Mouse (Mus musculus): ENCODE data around the gene Olfr71. TPM values are rescaled to one million over a fixed set of nuclear protein-coding genes. Genes with fewer than 3 reads are reported as not detected.

Olfr71 gene
- total and polyA plus RNA-seq, 2 experiments from 2014 or later = not detected

- H3K27ac ChIP-seq = no peak overlapping the region
- no peaks in the 10 kb centered on the region for H3K27me3 ChIP-seq (ENCODE audit: insufficient read depth, low read length)
- DNase-seq (ENCODE audit: low spot score) (no peak), ATAC-seq (no peak)
- TF ChIP-seq CTCF (IDR thresholded peaks at IDR 0.05; ENCODE audit: low read depth) = no peak
- no peak overlapping the region for H3K9ac ChIP-seq (replicated peaks; ENCODE audit: low read length)
- H3K4me3 ChIP-seq (ENCODE audit: low read length) = no peak overlapping the region
- no peaks in the 10 kb centered on the region for H3K9me3 ChIP-seq (ENCODE audit: low read length)
- no peak overlapping the region for H3K4me2 ChIP-seq (ENCODE audit: low read depth, low read length)
- H3K36me3 ChIP-seq (ENCODE audit: insufficient read depth, low read length) = no peaks in the 10 kb centered on the region
- WGBS = 55% methylated on average over 6 of the region's 6 CpGs
- H3K4me1 ChIP-seq (ENCODE audit: insufficient read depth, low read length) = no peaks in the 10 kb centered on the region
Observed at GRCm38 (mm10) chr4:43737144-43737543, 27.1 kb upstream of the Olfr71 start.

- H3K9me3 ChIP-seq (ENCODE audit: low read length) = no peaks in the 10 kb centered on the region
- DNase-seq (ENCODE audit: low spot score) (no peak), ATAC-seq (no peak)
- no peaks in the 10 kb centered on the region for H3K4me1 ChIP-seq (ENCODE audit: insufficient read depth, low read length)
- H3K27me3 ChIP-seq (ENCODE audit: insufficient read depth, low read length) = no peaks in the 10 kb centered on the region
- no peak overlapping the region for H3K27ac ChIP-seq
- no peak overlapping the region for H3K4me3 ChIP-seq (ENCODE audit: low read length)
- H3K9ac ChIP-seq (replicated peaks; ENCODE audit: low read length) = no peak overlapping the region
- 77% methylated on average over 5 of the region's 5 CpGs for WGBS
- H3K36me3 ChIP-seq (ENCODE audit: insufficient read depth, low read length) = no peaks in the 10 kb centered on the region
- no peak overlapping the region for H3K4me2 ChIP-seq (ENCODE audit: low read depth, low read length)
- no peak for TF ChIP-seq CTCF (IDR thresholded peaks at IDR 0.05; ENCODE audit: low read depth)
Observed at GRCm38 (mm10) chr4:43733186-43733585, 23.1 kb upstream of the Olfr71 start.

- Histone ChIP-seq H3K27ac (no peak overlapping the region), H3K9me3 (ENCODE audit: low read length) (no peaks in the 10 kb centered on the region), H3K4me1 (ENCODE audit: insufficient read depth, low read length) (no peaks in the 10 kb centered on the region), H3K4me2 (ENCODE audit: low read depth, low read length) (no peak overlapping the region), H3K36me3 (ENCODE audit: insufficient read depth, low read length) (no peaks in the 10 kb centered on the region), H3K27me3 (ENCODE audit: insufficient read depth, low read length) (no peaks in the 10 kb centered on the region), H3K4me3 (ENCODE audit: low read length) (no peak overlapping the region), H3K9ac (replicated peaks; ENCODE audit: low read length) (no peak overlapping the region)
- no peak for DNase-seq (ENCODE audit: low spot score)
- TF ChIP-seq CTCF (IDR thresholded peaks at IDR 0.05; ENCODE audit: low read depth) = no peak
- WGBS = 26% methylated on average over 1 of the region's 1 CpGs
- no peak for ATAC-seq
Observed at GRCm38 (mm10) chr4:43732171-43732570, 22.1 kb upstream of the Olfr71 start.

GRCm38 (mm10) chr4:43730750-43731297 is 20.8 kb upstream of the Olfr71 start:
- 74% methylated on average over 21 of the region's 21 CpGs for WGBS
- DNase-seq (ENCODE audit: low spot score) = no peak

GRCm38 (mm10) chr4:43729794-43730550 is 19.9 kb upstream of the Olfr71 start, which contains the start of gene Spaar:
Gene Spaar, plus strand, starts transcription at chr4:43730034.
- WGBS = 75% methylated on average over 14 of the region's 14 CpGs
- Histone ChIP-seq H3K4me1 (ENCODE audit: insufficient read depth, low read length) (no peaks in the 10 kb centered on the region), H3K9ac (replicated peaks; ENCODE audit: low read length) (no peak within 1 kb of the TSS), H3K27ac (no peak within 1 kb of the TSS), H3K4me3 (ENCODE audit: low read length) (no peak within 1 kb of the TSS), H3K4me2 (ENCODE audit: low read depth, low read length) (no peak within 1 kb of the TSS), H3K9me3 (ENCODE audit: low read length) (no peaks in the 10 kb centered on the region), H3K27me3 (ENCODE audit: insufficient read depth, low read length) (no peaks in the 10 kb centered on the region), H3K36me3 (ENCODE audit: insufficient read depth, low read length) (no peaks in the 10 kb centered on the region)
- ATAC-seq = no peak
- no peak for TF ChIP-seq CTCF (IDR thresholded peaks at IDR 0.05; ENCODE audit: low read depth)
- DNase-seq (ENCODE audit: low spot score) = no peak

More at GRCm38 (mm10) chr4:43730750-43731297, 20.8 kb upstream of the Olfr71 start:
- no peak for ATAC-seq
- Histone ChIP-seq H3K9me3 (ENCODE audit: low read length) (no peaks in the 10 kb centered on the region), H3K4me2 (ENCODE audit: low read depth, low read length) (no peak overlapping the region), H3K4me3 (ENCODE audit: low read length) (no peak overlapping the region), H3K27ac (no peak overlapping the region), H3K36me3 (ENCODE audit: insufficient read depth, low read length) (no peaks in the 10 kb centered on the region), H3K4me1 (ENCODE audit: insufficient read depth, low read length) (no peaks in the 10 kb centered on the region), H3K27me3 (ENCODE audit: insufficient read depth, low read length) (no peaks in the 10 kb centered on the region), H3K9ac (replicated peaks; ENCODE audit: low read length) (no peak overlapping the region)
- TF ChIP-seq CTCF (IDR thresholded peaks at IDR 0.05; ENCODE audit: low read depth) = no peak

- no peak for ATAC-seq
- no peaks in the 10 kb centered on the region for H3K36me3 ChIP-seq (ENCODE audit: insufficient read depth, low read length)
- 84% methylated on average over 3 of the region's 3 CpGs for WGBS
- no peak for TF ChIP-seq CTCF (IDR thresholded peaks at IDR 0.05; ENCODE audit: low read depth)
- no peak overlapping the region for H3K4me2 ChIP-seq (ENCODE audit: low read depth, low read length)
- H3K9ac ChIP-seq (replicated peaks; ENCODE audit: low read length) = no peak overlapping the region
- no peaks in the 10 kb centered on the region for H3K4me1 ChIP-seq (ENCODE audit: insufficient read depth, low read length)
- no peaks in the 10 kb centered on the region for H3K9me3 ChIP-seq (ENCODE audit: low read length)
- no peaks in the 10 kb centered on the region for H3K27me3 ChIP-seq (ENCODE audit: insufficient read depth, low read length)
- no peak for DNase-seq (ENCODE audit: low spot score)
- H3K4me3 ChIP-seq (ENCODE audit: low read length) = no peak overlapping the region
- no peak overlapping the region for H3K27ac ChIP-seq
Observed at GRCm38 (mm10) chr4:43729126-43729525, 19.1 kb upstream of the Olfr71 start.

GRCm38 (mm10) chr4:43728576-43728954 is 18.5 kb upstream of the Olfr71 start:
- no peak overlapping the region for H3K27ac ChIP-seq
- TF ChIP-seq CTCF (IDR thresholded peaks at IDR 0.05; ENCODE audit: low read depth) = no peak
- DNase-seq (ENCODE audit: low spot score) (no peak), ATAC-seq (no peak)
- whole genome bisulfite sequencing = 69% methylated on average over 5 of the region's 5 CpGs
- H3K4me1 ChIP-seq (ENCODE audit: insufficient read depth, low read length) = no peaks in the 10 kb centered on the region
- H3K4me2 ChIP-seq (ENCODE audit: low read depth, low read length) = no peak overlapping the region
- no peaks in the 10 kb centered on the region for H3K27me3 ChIP-seq (ENCODE audit: insufficient read depth, low read length)
- H3K36me3 ChIP-seq (ENCODE audit: insufficient read depth, low read length) = no peaks in the 10 kb centered on the region
- no peak overlapping the region for H3K4me3 ChIP-seq (ENCODE audit: low read length)
- no peak overlapping the region for H3K9ac ChIP-seq (replicated peaks; ENCODE audit: low read length)
- no peaks in the 10 kb centered on the region for H3K9me3 ChIP-seq (ENCODE audit: low read length)

All from hindbrain, postnatal 0 days (tissue).